Mouse (Mus musculus): ENCODE results near the gene C2cd2l. TPM values are rescaled to one million over a fixed set of nuclear protein-coding genes. Genes with fewer than 3 reads are reported as not detected.

C2cd2l gene
- polyA plus RNA-seq, 1 experiment from 2014 or later = 6.7 TPM

- H3K27me3 ChIP-seq (ENCODE audit: insufficient read depth, low read length) = no peaks in the 10 kb centered on the region
- H3K27ac ChIP-seq (ENCODE audit: low read depth) = no peak overlapping the region
- ATAC-seq (ENCODE audit: insufficient read depth) (no peak), DNase-seq (no peak)
- no peaks in the 10 kb centered on the region for H3K9me3 ChIP-seq (ENCODE audit: low read depth, low read length)
- peaks cover 40% of the 10 kb centered on the region for H3K36me3 ChIP-seq (ENCODE audit: insufficient read depth)
- WGBS = 69% methylated on average over 19 of the region's 19 CpGs
- H3K9ac ChIP-seq = no peak overlapping the region
- H3K4me1 ChIP-seq (ENCODE audit: insufficient read depth) = peaks cover 10% of the 10 kb centered on the region
- H3K4me2 ChIP-seq = no peak overlapping the region
- no peak for TF ChIP-seq CTCF (IDR thresholded peaks at IDR 0.05; ENCODE audit: low read depth)
- no peak overlapping the region for H3K4me3 ChIP-seq (ENCODE audit: low read depth, low read length)
These were observed 6.4 kb downstream of the C2cd2l start for GRCm38 (mm10) chr9:44313476-44314256.

- Histone ChIP-seq H3K9me3 (ENCODE audit: low read depth, low read length) (no peaks in the 10 kb centered on the region), H3K36me3 (ENCODE audit: insufficient read depth) (peaks cover 36% of the 10 kb centered on the region), H3K27ac (ENCODE audit: low read depth) (peak overlapping the region; percentile 66; the same call in 1 of the 2 replicates), H3K4me1 (ENCODE audit: insufficient read depth) (peaks cover 5% of the 10 kb centered on the region; the same call in 1 of the 2 replicates), H3K27me3 (ENCODE audit: insufficient read depth, low read length) (no peaks in the 10 kb centered on the region), H3K4me2 (peak overlapping the region; percentile 24), H3K4me3 (ENCODE audit: low read depth, low read length) (peak overlapping the region; percentile 12; the same call in 1 of the 2 replicates), H3K9ac (peak overlapping the region; percentile 47; the same call in 1 of the 2 replicates)
- WGBS = 13% methylated on average over 27 of the region's 27 CpGs
- TF ChIP-seq CTCF (IDR thresholded peaks at IDR 0.05; ENCODE audit: low read depth) = 0 out of 2 replicates have a peak, but pooled peaks have one; percentile 8
- peak; percentile 81 for ATAC-seq (ENCODE audit: insufficient read depth)
- DNase-seq = peak; percentile 57
These were observed 8.7 kb downstream of the C2cd2l start for GRCm38 (mm10) chr9:44311136-44312134.

- Histone ChIP-seq H3K9me3 (ENCODE audit: low read depth, low read length) (no peaks in the 10 kb centered on the region), H3K4me2 (peak overlapping the region; percentile 24; the same call in 1 of the 2 replicates), H3K4me3 (ENCODE audit: low read depth, low read length) (no peak overlapping the region), H3K27me3 (ENCODE audit: insufficient read depth, low read length) (no peaks in the 10 kb centered on the region), H3K36me3 (ENCODE audit: insufficient read depth) (peaks cover 30% of the 10 kb centered on the region), H3K27ac (ENCODE audit: low read depth) (peak overlapping the region; percentile 66; the same call in 1 of the 2 replicates), H3K4me1 (ENCODE audit: insufficient read depth) (peaks cover 5% of the 10 kb centered on the region; the same call in 1 of the 2 replicates), H3K9ac (peak overlapping the region; percentile 47; the same call in 1 of the 2 replicates)
- no peak for DNase-seq
- ATAC-seq (ENCODE audit: insufficient read depth) = no peak
- 26% methylated on average over 10 of the region's 10 CpGs for WGBS
- TF ChIP-seq CTCF (IDR thresholded peaks at IDR 0.05; ENCODE audit: low read depth) = no peak
These were observed 9.3 kb downstream of the C2cd2l start for GRCm38 (mm10) chr9:44310750-44311135.

- Histone ChIP-seq H3K36me3 (ENCODE audit: insufficient read depth) (peaks cover 20% of the 10 kb centered on the region), H3K4me1 (ENCODE audit: insufficient read depth) (peaks cover 5% of the 10 kb centered on the region; the same call in 1 of the 2 replicates), H3K27me3 (ENCODE audit: insufficient read depth, low read length) (no peaks in the 10 kb centered on the region), H3K9ac (no peak overlapping the region), H3K4me2 (no peak overlapping the region), H3K4me3 (ENCODE audit: low read depth, low read length) (no peak overlapping the region), H3K27ac (ENCODE audit: low read depth) (no peak overlapping the region), H3K9me3 (ENCODE audit: low read depth, low read length) (no peaks in the 10 kb centered on the region)
- 45% methylated on average over 3 of the region's 3 CpGs for WGBS
- no peak for ATAC-seq (ENCODE audit: insufficient read depth)
- no peak for TF ChIP-seq CTCF (IDR thresholded peaks at IDR 0.05; ENCODE audit: low read depth)
- DNase-seq = no peak
These were observed 10.3 kb downstream of the C2cd2l start for GRCm38 (mm10) chr9:44309756-44310155.

GRCm38 (mm10) chr9:44307248-44307647, 12.8 kb downstream of the C2cd2l start:
- Histone ChIP-seq H3K4me2 (no peak overlapping the region), H3K27ac (ENCODE audit: low read depth) (no peak overlapping the region), H3K27me3 (ENCODE audit: insufficient read depth, low read length) (no peaks in the 10 kb centered on the region), H3K36me3 (ENCODE audit: insufficient read depth) (peaks cover 13% of the 10 kb centered on the region; the same call in 1 of the 2 replicates), H3K9me3 (ENCODE audit: low read depth, low read length) (no peaks in the 10 kb centered on the region), H3K4me3 (ENCODE audit: low read depth, low read length) (no peak overlapping the region), H3K4me1 (ENCODE audit: insufficient read depth) (peaks cover 5% of the 10 kb centered on the region; the same call in 1 of the 2 replicates), H3K9ac (no peak overlapping the region)
- TF ChIP-seq CTCF (IDR thresholded peaks at IDR 0.05; ENCODE audit: low read depth) = no peak
- WGBS = 83% methylated on average over 2 of the region's 2 CpGs
- DNase-seq (no peak), ATAC-seq (ENCODE audit: insufficient read depth) (no peak)

GRCm38 (mm10) chr9:44306532-44306931, 13.6 kb downstream of the C2cd2l start:
- Histone ChIP-seq H3K27me3 (ENCODE audit: insufficient read depth, low read length) (no peaks in the 10 kb centered on the region), H3K9me3 (ENCODE audit: low read depth, low read length) (no peaks in the 10 kb centered on the region), H3K4me2 (no peak overlapping the region), H3K4me1 (ENCODE audit: insufficient read depth) (peaks cover 5% of the 10 kb centered on the region; the same call in 1 of the 2 replicates), H3K27ac (ENCODE audit: low read depth) (no peak overlapping the region), H3K9ac (no peak overlapping the region), H3K36me3 (ENCODE audit: insufficient read depth) (peaks cover 20% of the 10 kb centered on the region), H3K4me3 (ENCODE audit: low read depth, low read length) (no peak overlapping the region)
- WGBS = 83% methylated on average over 6 of the region's 6 CpGs
- DNase-seq (no peak), ATAC-seq (ENCODE audit: insufficient read depth) (no peak)
- no peak for TF ChIP-seq CTCF (IDR thresholded peaks at IDR 0.05; ENCODE audit: low read depth)

All from lung, embryonic 14.5 days (tissue).